ENCODE assay signal across 15 mouse cellular contexts in genomic region chr2:158186206-158186871, GRCm38 (mm10). TPM values are rescaled to one million over a fixed set of nuclear protein-coding genes. Genes with fewer than 3 reads are reported as not detected.
A peak's percentile ranks its signal among the peaks of the same experiment; 100 is the strongest.
DNase-seq lines count a peak whose midpoint lies in the region; ATAC-seq and TF ChIP-seq lines count a peak whose summit lies in the region.
"Had no signal": no experiment of that assay in that cellular context is flagged by ENCODE, and none has a peak within 500 bp of the region (broad histone marks: within the 10 kb centered on the region; RNA-seq: fewer than 3 reads in every experiment).

No protein-coding gene starts in this region.

- H3K4me3 ChIP-seq in hindbrain, embryonic 14.5 days (replicated peaks; ENCODE audit: low read length), result no peak overlapping the region
- H3K4me3 ChIP-seq in hindbrain, embryonic 11.5 days (ENCODE audit: low read depth, low read length), result no peak overlapping the region
- H3K4me3 ChIP-seq in lung, embryonic 15.5 days, result no peak overlapping the region
- H3K4me3 ChIP-seq in forebrain, postnatal 0 days (ENCODE audit: low read depth, low read length), result no peak overlapping the region
- no peak overlapping the region for H3K4me3 ChIP-seq in neural tube, embryonic 14.5 days (ENCODE audit: low read depth, low read length)
- H3K4me3 ChIP-seq: erythroblast, embryonic 14.5 days; limb, embryonic 13.5 days had no signal

- TF ChIP-seq CTCF in forebrain, postnatal 0 days (IDR thresholded peaks at IDR 0.05; ENCODE audit: low read depth), result no peak

- no peak for DNase-seq in hindbrain, embryonic 14.5 days (ENCODE audit: low spot score)
- no peak for DNase-seq in hindbrain, embryonic 11.5 days (ENCODE audit: low spot score)
- DNase-seq in lung, postnatal 4 days, result no peak
- peak; percentile 58 for DNase-seq in forebrain, postnatal 0 days
- DNase-seq: adrenal gland, adult 8-10 months; cerebellum, adult 9-11 months; heart, adult 18-20 months; layer of hippocampus, postnatal 36 days; liver, postnatal 0 days had no signal

- WGBS in hindbrain, embryonic 14.5 days, result 64% methylated on average over 11 of the region's 11 CpGs
- WGBS in hindbrain, embryonic 11.5 days, result 86% methylated on average over 11 of the region's 11 CpGs
- 49% methylated on average over 11 of the region's 11 CpGs for WGBS in lung, embryonic 15.5 days
- WGBS in forebrain, postnatal 0 days, result 33% methylated on average over 11 of the region's 11 CpGs
- WGBS in neural tube, embryonic 14.5 days, result 50% methylated on average over 11 of the region's 11 CpGs

- peak overlapping the region; percentile 57 for H3K27ac ChIP-seq in hindbrain, embryonic 14.5 days
- no peak overlapping the region for H3K27ac ChIP-seq in hindbrain, embryonic 11.5 days (ENCODE audit: low read depth, low read length)
- peak overlapping the region; percentile 80 for H3K27ac ChIP-seq in lung, embryonic 15.5 days
- H3K27ac ChIP-seq in forebrain, postnatal 0 days (ENCODE audit: low read depth, low read length), result no peak overlapping the region; the same call in 1 of the 2 replicates
- peak overlapping the region; percentile 25; the same call in 1 of the 2 replicates for H3K27ac ChIP-seq in neural tube, embryonic 14.5 days (ENCODE audit: low read depth, low read length)
- H3K27ac ChIP-seq: limb, embryonic 13.5 days had no signal

- H3K9ac ChIP-seq in hindbrain, embryonic 14.5 days, result peak overlapping the region; percentile 16; the same call in 1 of the 2 replicates
- no peak overlapping the region for H3K9ac ChIP-seq in hindbrain, embryonic 11.5 days (ENCODE audit: low read depth, low read length)
- H3K9ac ChIP-seq in lung, embryonic 15.5 days, result no peak overlapping the region
- H3K9ac ChIP-seq in forebrain, postnatal 0 days, result no peak overlapping the region
- H3K9ac ChIP-seq in neural tube, embryonic 14.5 days (replicated peaks; ENCODE audit: low read depth, low read length), result no peak overlapping the region
- H3K9ac ChIP-seq: limb, embryonic 13.5 days; liver, postnatal 0 days had no signal

- no peaks in the 10 kb centered on the region for H3K27me3 ChIP-seq in hindbrain, embryonic 14.5 days (ENCODE audit: control insufficient read depth, insufficient read depth, low read length)
- H3K27me3 ChIP-seq in hindbrain, embryonic 11.5 days (ENCODE audit: control insufficient read depth, insufficient read depth, low read length), result no peaks in the 10 kb centered on the region
- no peaks in the 10 kb centered on the region for H3K27me3 ChIP-seq in lung, embryonic 15.5 days
- H3K27me3 ChIP-seq in forebrain, postnatal 0 days (ENCODE audit: insufficient read depth, low read length), result no peaks in the 10 kb centered on the region
- no peaks in the 10 kb centered on the region for H3K27me3 ChIP-seq in neural tube, embryonic 14.5 days (ENCODE audit: control insufficient read depth, insufficient read depth, low read length)
- H3K27me3 ChIP-seq: limb, embryonic 13.5 days had no signal

- peaks cover 23% of the 10 kb centered on the region; the same call in 1 of the 2 replicates for H3K4me1 ChIP-seq in hindbrain, embryonic 14.5 days (replicated peaks; ENCODE audit: control insufficient read depth, insufficient read depth, low read length)
- H3K4me1 ChIP-seq in hindbrain, embryonic 11.5 days (replicated peaks; ENCODE audit: control insufficient read depth, insufficient read depth, low read length), result no peaks in the 10 kb centered on the region
- peaks cover 32% of the 10 kb centered on the region for H3K4me1 ChIP-seq in lung, embryonic 15.5 days
- H3K4me1 ChIP-seq in forebrain, postnatal 0 days (ENCODE audit: insufficient read depth), result no peaks in the 10 kb centered on the region; the same call in 1 of the 2 replicates
- peaks cover 6% of the 10 kb centered on the region; the same call in 1 of the 2 replicates for H3K4me1 ChIP-seq in neural tube, embryonic 14.5 days (ENCODE audit: control insufficient read depth, insufficient read depth, low read length)

- H3K4me2 ChIP-seq in hindbrain, embryonic 14.5 days (replicated peaks), result no peak overlapping the region
- H3K4me2 ChIP-seq in hindbrain, embryonic 11.5 days (replicated peaks; ENCODE audit: low read depth, low read length), result no peak overlapping the region
- H3K4me2 ChIP-seq in lung, embryonic 15.5 days, result no peak overlapping the region
- no peak overlapping the region for H3K4me2 ChIP-seq in forebrain, postnatal 0 days (ENCODE audit: low read depth)
- H3K4me2 ChIP-seq in neural tube, embryonic 14.5 days (ENCODE audit: low read depth, low read length), result no peak overlapping the region
- H3K4me2 ChIP-seq: limb, embryonic 13.5 days had no signal

- H3K36me3 ChIP-seq in hindbrain, embryonic 14.5 days (replicated peaks; ENCODE audit: control insufficient read depth, insufficient read depth), result no peaks in the 10 kb centered on the region
- no peaks in the 10 kb centered on the region for H3K36me3 ChIP-seq in hindbrain, embryonic 11.5 days (ENCODE audit: control insufficient read depth, insufficient read depth, low read length)
- no peaks in the 10 kb centered on the region for H3K36me3 ChIP-seq in lung, embryonic 15.5 days
- H3K36me3 ChIP-seq in forebrain, postnatal 0 days (ENCODE audit: insufficient read depth), result no peaks in the 10 kb centered on the region
- no peaks in the 10 kb centered on the region for H3K36me3 ChIP-seq in neural tube, embryonic 14.5 days (ENCODE audit: control insufficient read depth, insufficient read depth, low read length)
- H3K36me3 ChIP-seq: G1E; limb, embryonic 13.5 days had no signal

- ATAC-seq in hindbrain, embryonic 14.5 days (ENCODE audit: low FRiP score), result no peak
- no peak for ATAC-seq in hindbrain, embryonic 11.5 days (ENCODE audit: low FRiP score)
- ATAC-seq in lung, embryonic 15.5 days (ENCODE audit: borderline replicate concordance, extremely low read depth, low FRiP score, low TSS enrichment), result peak; percentile 37; the same call in 1 of the 2 replicates
- peak; percentile 53 for ATAC-seq in forebrain, postnatal 0 days
- ATAC-seq in neural tube, embryonic 14.5 days (ENCODE audit: low read depth), result no peak
- ATAC-seq in inflammation-experienced regulatory T-cells, adult 6 months, result no peak
- ATAC-seq: liver, postnatal 0 days had no signal

- no peaks in the 10 kb centered on the region for H3K9me3 ChIP-seq in hindbrain, embryonic 14.5 days (ENCODE audit: control insufficient read depth, low read length)
- H3K9me3 ChIP-seq in hindbrain, embryonic 11.5 days (ENCODE audit: control insufficient read depth, low read length), result no peaks in the 10 kb centered on the region
- no peaks in the 10 kb centered on the region for H3K9me3 ChIP-seq in lung, embryonic 15.5 days
- no peaks in the 10 kb centered on the region for H3K9me3 ChIP-seq in forebrain, postnatal 0 days (ENCODE audit: low read length)
- no peaks in the 10 kb centered on the region for H3K9me3 ChIP-seq in neural tube, embryonic 14.5 days (ENCODE audit: control insufficient read depth, low read length)
- H3K9me3 ChIP-seq: G1E; limb, embryonic 13.5 days had no signal

RNA-seq across cellular contexts. Expression of gene Tgm2, which starts 40.1 kb away (rescaled TPM):
- 5.5 and 6.1 TPM in 2 replicates for polyA plus RNA-seq in hindbrain, embryonic 14.5 days (2014; fragmentation: Nextera tagmentation; extraction: Ambion mirVana)
- polyA plus RNA-seq in hindbrain, embryonic 11.5 days (2014; fragmentation: Nextera tagmentation; extraction: Ambion mirVana), result 4.2 and 4.3 TPM in 2 replicates
- 66.0 and 70.0 TPM in 2 replicates for polyA plus RNA-seq in lung, embryonic 15.5 days (2015; fragmentation: Nextera tagmentation; extraction: Ambion mirVana)
- 9.1 and 13.0 TPM in 2 replicates for total RNA-seq in forebrain, postnatal 0 days (2014; rRNA removed)
- 6.1 TPM in 2 replicates for polyA plus RNA-seq in forebrain, postnatal 0 days (2015; fragmentation: Nextera tagmentation; extraction: Ambion mirVana)
- 1.7 and 7.0 TPM in 2 replicates for polyA plus RNA-seq in neural tube, embryonic 14.5 days (2014; fragmentation: Nextera tagmentation; extraction: Ambion mirVana)
- 1 to 10 TPM; 1.2 to 2.6 (median 2.1) TPM for polyA plus RNA-seq in inflammation-experienced regulatory T-cells, adult 6 months (2017; shearing (Covaris generic))

RNA-seq across cellular contexts. Expression of gene D630003M21Rik, which starts 42.7 kb away (rescaled TPM):
- polyA plus RNA-seq in hindbrain, embryonic 14.5 days (2014; fragmentation: Nextera tagmentation; extraction: Ambion mirVana), result 1.6 and 1.7 TPM in 2 replicates
- polyA plus RNA-seq in hindbrain, embryonic 11.5 days (2014; fragmentation: Nextera tagmentation; extraction: Ambion mirVana), result 1.9 and 2.3 TPM in 2 replicates
- polyA plus RNA-seq in lung, embryonic 15.5 days (2015; fragmentation: Nextera tagmentation; extraction: Ambion mirVana), result 5.3 and 5.5 TPM in 2 replicates
- 5.4 and 6.6 TPM in 2 replicates for total RNA-seq in forebrain, postnatal 0 days (2014; rRNA removed)
- 1.6 and 1.9 TPM in 2 replicates for polyA plus RNA-seq in forebrain, postnatal 0 days (2015; fragmentation: Nextera tagmentation; extraction: Ambion mirVana)
- polyA plus RNA-seq in neural tube, embryonic 14.5 days (2014; fragmentation: Nextera tagmentation; extraction: Ambion mirVana), result 0.94 and 1.8 TPM in 2 replicates
- not detected for polyA plus RNA-seq in inflammation-experienced regulatory T-cells, adult 6 months (2017; shearing (Covaris generic))
- polyA plus RNA-seq: G1E had no signal

Comparison
In these comparisons a context has a peak if more than half of its experiments do, and no peak if none do; other contexts are left out.
1. H3K27ac ChIP-seq: peak in hindbrain, embryonic 14.5 days (single experiment), lung, embryonic 15.5 days (single experiment) and neural tube, embryonic 14.5 days (single experiment); none in hindbrain, embryonic 11.5 days (single experiment) and forebrain, postnatal 0 days (single experiment).
2. ATAC-seq: peak in lung, embryonic 15.5 days (single experiment) and forebrain, postnatal 0 days (single experiment); none in hindbrain, embryonic 14.5 days (single experiment), hindbrain, embryonic 11.5 days (single experiment), neural tube, embryonic 14.5 days (single experiment) and inflammation-experienced regulatory T-cells, adult 6 months (single experiment).